Mouse (Mus musculus) stomach, postnatal 0 days (tissue): ENCODE results near the gene Tex29. TPM values are rescaled to one million over a fixed set of nuclear protein-coding genes. Genes with fewer than 3 reads are reported as not detected.

Source experiments
- ATAC-seq: fragments of 200-750 bp; cut with Nextera tagmentation; 2 replicates; pipeline ENCODE4 v1.8.0; 2017; ENCODE audit not compliant: low FRiP score, low TSS enrichment
- DNase-seq: peaks from one replicate; pipeline ENCODE4 v3.0.0-alpha.2; 2016; ENCODE audit warnings: low spot score
- H3K27ac ChIP-seq: fragments of 300-500 bp; sonication (generic); replicated peaks from 2 replicates; pipeline ENCODE4 v1.5.1; 2014; ENCODE audit warnings: mild to moderate bottlenecking, control low read depth
- H3K27me3 ChIP-seq: fragments of 300-500 bp; sonication (generic); 2 replicates; pipeline ENCODE4 v1.6.1; 2014; ENCODE audit warnings: low read length; ENCODE audit not compliant: control insufficient read depth, insufficient read depth
- H3K36me3 ChIP-seq: fragments of 300-500 bp; sonication (generic); 2 replicates; pipeline ENCODE4 v1.6.1; 2014; ENCODE audit warnings: low read length, mixed read lengths; ENCODE audit not compliant: control insufficient read depth, insufficient read depth
- H3K4me1 ChIP-seq: fragments of 300-500 bp; sonication (generic); replicated peaks from 2 replicates; pipeline ENCODE4 v1.6.1; 2014; ENCODE audit warnings: antibody characterized with exemption; ENCODE audit not compliant: control insufficient read depth, insufficient read depth
- H3K4me2 ChIP-seq: fragments of 300-500 bp; sonication (generic); replicated peaks from 2 replicates; pipeline ENCODE4 v1.6.1; 2014; ENCODE audit warnings: low read depth, mild to moderate bottlenecking, control low read depth, moderate library complexity
- H3K4me3 ChIP-seq: fragments of 300-500 bp; sonication (generic); 2 replicates; pipeline ENCODE4 v1.5.1; 2014; ENCODE audit warnings: low read depth, low read length, control low read depth
- H3K9ac ChIP-seq: fragments of 300-500 bp; sonication (generic); 2 replicates; pipeline ENCODE4 v1.6.1; 2014; ENCODE audit warnings: mild to moderate bottlenecking, low read length, control low read depth, mixed read lengths
- H3K9me3 ChIP-seq: fragments of 300-500 bp; sonication (generic); 2 replicates; pipeline ENCODE4 v1.6.1; 2016; ENCODE audit warnings: low read length; ENCODE audit not compliant: control insufficient read depth
- CTCF ChIP-seq: IDR thresholded peaks from 2 replicates; pipeline ENCODE4 v1.5.1; 2016; ENCODE audit warnings: antibody characterized with exemption, low read depth, mild to moderate bottlenecking, moderate library complexity
- EP300 ChIP-seq: optimal IDR thresholded peaks from 2 replicates; pipeline ENCODE3; 2016; ENCODE audit warnings: antibody characterized with exemption
- WGBS: fragments of 180-500 bp; shearing (Covaris S2); extraction: QIAGEN DNeasy Blood & Tissue Kit; methylation state at CpG from one replicate; pipeline ENCODE4 v1.1.7; 2014; 5-methylcytosine and 5-hydroxymethylcytosine counted together
- polyA plus RNA-seq: library from polyadenylated mRNA; unstranded; fragments of >200 nt; fragmentation: Nextera tagmentation; extraction: Ambion mirVana; gene quantifications from 2 replicates; pipeline ENCODE4 v1.2.1, GENCODE M21; 2015

The Tex29 gene
- polyA plus RNA-seq, 1 experiment from 2014 or later, result not detected

- Histone ChIP-seq H3K4me3 (no peak overlapping the region), H3K9ac (no peak overlapping the region), H3K27me3 (no peaks in the 10 kb centered on the region), H3K36me3 (no peaks in the 10 kb centered on the region), H3K9me3 (no peaks in the 10 kb centered on the region), H3K27ac (no peak overlapping the region), H3K4me1 (no peaks in the 10 kb centered on the region), H3K4me2 (no peak overlapping the region)
- TF ChIP-seq CTCF, result no peak
- TF ChIP-seq EP300, result no peak
- 85% methylated on average over 2 of the region's 2 CpGs for WGBS
- DNase-seq (no peak), ATAC-seq (no peak)
Observed at GRCm38 (mm10) chr8:11886824-11887223, 46.5 kb downstream of the Tex29 start.

- Histone ChIP-seq H3K4me3 (no peak overlapping the region), H3K9ac (no peak overlapping the region), H3K4me1 (no peaks in the 10 kb centered on the region), H3K4me2 (no peak overlapping the region), H3K9me3 (no peaks in the 10 kb centered on the region), H3K27ac (no peak overlapping the region), H3K27me3 (no peaks in the 10 kb centered on the region), H3K36me3 (no peaks in the 10 kb centered on the region)
- ATAC-seq, result no peak
- DNase-seq, result no peak
- TF ChIP-seq CTCF, result no peak
- no peak for TF ChIP-seq EP300
- WGBS, result 66% methylated on average over 7 of the region's 7 CpGs
Observed at GRCm38 (mm10) chr8:11889156-11890018, 49.1 kb downstream of the Tex29 start.

GRCm38 (mm10) chr8:11892756-11893155 lies 52.5 kb downstream of the Tex29 start:
- no peak for ATAC-seq
- 74% methylated on average over 2 of the region's 2 CpGs for WGBS

GRCm38 (mm10) chr8:11896022-11896662 lies 55.9 kb downstream of the Tex29 start:
- H3K9ac ChIP-seq, result no peak overlapping the region
- no peaks in the 10 kb centered on the region for H3K36me3 ChIP-seq
- ATAC-seq (no peak), DNase-seq (no peak)
- H3K4me3 ChIP-seq, result no peak overlapping the region
- H3K27ac ChIP-seq, result no peak overlapping the region
- H3K4me1 ChIP-seq, result no peaks in the 10 kb centered on the region
- H3K4me2 ChIP-seq, result no peak overlapping the region
- WGBS, result 80% methylated on average over 13 of the region's 13 CpGs
- H3K9me3 ChIP-seq, result no peaks in the 10 kb centered on the region
- TF ChIP-seq CTCF (no peak), EP300 (no peak)
- H3K27me3 ChIP-seq, result no peaks in the 10 kb centered on the region

More at GRCm38 (mm10) chr8:11892756-11893155, 52.5 kb downstream of the Tex29 start:
- H3K4me1 ChIP-seq, result no peaks in the 10 kb centered on the region
- H3K4me3 ChIP-seq, result no peak overlapping the region
- H3K27ac ChIP-seq, result no peak overlapping the region
- no peak overlapping the region for H3K9ac ChIP-seq
- H3K4me2 ChIP-seq, result no peak overlapping the region
- DNase-seq, result no peak
- no peaks in the 10 kb centered on the region for H3K27me3 ChIP-seq
- no peaks in the 10 kb centered on the region for H3K9me3 ChIP-seq
- H3K36me3 ChIP-seq, result no peaks in the 10 kb centered on the region
- no peak for TF ChIP-seq EP300
- no peak for TF ChIP-seq CTCF

GRCm38 (mm10) chr8:11896677-11897076 lies 56.4 kb downstream of the Tex29 start:
- ATAC-seq (no peak), DNase-seq (no peak)
- 70% methylated on average over 10 of the region's 10 CpGs for WGBS
- Histone ChIP-seq H3K9ac (no peak overlapping the region), H3K4me1 (no peaks in the 10 kb centered on the region), H3K9me3 (no peaks in the 10 kb centered on the region), H3K4me2 (no peak overlapping the region), H3K27me3 (no peaks in the 10 kb centered on the region), H3K27ac (no peak overlapping the region), H3K4me3 (no peak overlapping the region), H3K36me3 (no peaks in the 10 kb centered on the region)
- no peak for TF ChIP-seq EP300
- TF ChIP-seq CTCF, result no peak

GRCm38 (mm10) chr8:11898814-11899213 lies 58.5 kb downstream of the Tex29 start:
- H3K4me2 ChIP-seq, result no peak overlapping the region
- ATAC-seq (no peak), DNase-seq (no peak)
- H3K36me3 ChIP-seq, result no peaks in the 10 kb centered on the region
- H3K9ac ChIP-seq, result no peak overlapping the region
- no peaks in the 10 kb centered on the region for H3K9me3 ChIP-seq
- H3K27me3 ChIP-seq, result no peaks in the 10 kb centered on the region
- H3K27ac ChIP-seq, result no peak overlapping the region
- H3K4me1 ChIP-seq, result no peaks in the 10 kb centered on the region
- no peak for TF ChIP-seq EP300
- no peak overlapping the region for H3K4me3 ChIP-seq
- WGBS, result 62% methylated on average over 1 of the region's 1 CpGs

Other genes with a start within 250 kb of the Tex29 start
- 27.9 and 29.3 TPM in 2 replicates for gene Ankrd10, start 204.7 kb upstream of the Tex29 start, polyA plus RNA-seq
- gene 1700016D06Rik, start 139.4 kb upstream of the Tex29 start, polyA plus RNA-seq, result not detected in 2 replicates
- 12.6 and 13.7 TPM in 2 replicates for gene Arhgef7, start 112.8 kb upstream of the Tex29 start, polyA plus RNA-seq